Mouse (Mus musculus) testis, adult 2 months (tissue): Measurements from ENCODE around the gene Bysl. TPM values are rescaled to one million over a fixed set of nuclear protein-coding genes. Genes with fewer than 3 reads are reported as not detected.
"Not testable (repeated sequence)": the region's sequence is repeated elsewhere in the genome, so short reads cannot be mapped to it uniquely, and the experiment has no call there.

Source experiments
- H3K27ac ChIP-seq: fragments of 200-500 bp; 2 replicates; pipeline ENCODE4 v1.5.1; 2012; ENCODE audit warnings: low read depth, low read length; ENCODE audit not compliant: control insufficient read depth, insufficient read depth
- H3K27me3 ChIP-seq: fragments of 200-500 bp; 2 replicates; pipeline ENCODE4 v1.6.1; 2012; ENCODE audit warnings: mild to moderate bottlenecking, low read length, moderate library complexity; ENCODE audit not compliant: control insufficient read depth, insufficient read depth
- H3K36me3 ChIP-seq: fragments of 200-500 bp; 2 replicates; pipeline ENCODE4 v1.6.1; 2012; ENCODE audit warnings: mild to moderate bottlenecking, low read length; ENCODE audit not compliant: control insufficient read depth, insufficient read depth
- H3K4me1 ChIP-seq: fragments of 200-500 bp; 2 replicates; pipeline ENCODE4 v1.6.1; 2012; ENCODE audit warnings: low read length; ENCODE audit not compliant: control insufficient read depth, insufficient read depth
- H3K4me3 ChIP-seq: fragments of 200-500 bp; 2 replicates; pipeline ENCODE4 v1.5.1; 2012; ENCODE audit warnings: low read depth, mild to moderate bottlenecking, low read length, moderate library complexity, mixed read lengths; ENCODE audit not compliant: control insufficient read depth
- CTCF ChIP-seq: fragments of 200-500 bp; IDR thresholded peaks from 2 replicates; pipeline ENCODE4 v1.5.1; 2012; ENCODE audit warnings: low read depth, mild to moderate bottlenecking, inconsistent platforms, low read length, moderate library complexity; ENCODE audit not compliant: control insufficient read depth, insufficient read depth, insufficient replicate concordance
- POLR2A ChIP-seq: fragments of 200-500 bp; IDR thresholded peaks from 2 replicates; pipeline ENCODE4 v1.6.1; 2012; ENCODE audit warnings: low read depth, mild to moderate bottlenecking, inconsistent platforms, low read length, moderate library complexity; ENCODE audit not compliant: control insufficient read depth
- polyA plus RNA-seq: library from polyadenylated mRNA; depleted of rRNA; stranded (reverse); fragments of >200 nt; gene quantifications from 2 replicates; pipeline ENCODE4 v1.2.3, GENCODE M21; 2012; rRNA removed

Bysl gene
- 16.3 and 17.6 TPM in 2 replicates for polyA plus RNA-seq

- Histone ChIP-seq H3K27ac (peak within 1 kb of the TSS; percentile 76), H3K27me3 (no peaks in the 10 kb centered on the region), H3K36me3 (peaks cover 3% of the 10 kb centered on the region), H3K4me3 (peak within 1 kb of the TSS; percentile 98), H3K4me1 (peaks cover 5% of the 10 kb centered on the region)
- TF ChIP-seq POLR2A (peak; percentile 87), CTCF (peak; percentile 86)
Observed at GRCm38 (mm10) chr17:47610849-47611660, at the start of gene Bysl, which contains the start of the genes Med20 and Gm20517. Gene Bysl, minus strand, starts transcription at chr17:47611492. Gene Med20, plus strand, starts transcription at chr17:47611582. Gene Gm20517, plus strand, starts transcription at chr17:47611589.

- Histone ChIP-seq H3K27me3 (no peaks in the 10 kb centered on the region), H3K36me3 (no peaks in the 10 kb centered on the region; the same call in 1 of the 2 replicates), H3K27ac (no peak overlapping the region), H3K4me3 (no peak overlapping the region), H3K4me1 (no peaks in the 10 kb centered on the region)
- TF ChIP-seq POLR2A: no peak
- no peak for TF ChIP-seq CTCF
Observed at GRCm38 (mm10) chr17:47658741-47659243, 47.5 kb upstream of the Bysl start.

- H3K4me1 ChIP-seq: no peaks in the 10 kb centered on the region
- no peak overlapping the region for H3K4me3 ChIP-seq
- H3K27ac ChIP-seq: no peak overlapping the region
- H3K36me3 ChIP-seq: no peaks in the 10 kb centered on the region; the same call in 1 of the 2 replicates
- no peak for TF ChIP-seq CTCF
- H3K27me3 ChIP-seq: no peaks in the 10 kb centered on the region
Observed at GRCm38 (mm10) chr17:47657901-47658300, 46.6 kb upstream of the Bysl start.

GRCm38 (mm10) chr17:47655697-47656096, 44.4 kb upstream of the Bysl start:
- H3K27ac ChIP-seq: no peak overlapping the region
- H3K4me1 ChIP-seq: no peaks in the 10 kb centered on the region
- H3K27me3 ChIP-seq: no peaks in the 10 kb centered on the region
- H3K36me3 ChIP-seq: no peaks in the 10 kb centered on the region; the same call in 1 of the 2 replicates
- no peak for TF ChIP-seq POLR2A
- TF ChIP-seq CTCF: no peak
- H3K4me3 ChIP-seq: no peak overlapping the region

- not testable (repeated sequence) for H3K27ac ChIP-seq, H3K27me3 ChIP-seq, H3K4me1 ChIP-seq, H3K4me3 ChIP-seq, H3K36me3 ChIP-seq
Observed at GRCm38 (mm10) chr17:47654346-47654745, 43.1 kb upstream of the Bysl start.

GRCm38 (mm10) chr17:47651953-47652352, 40.7 kb upstream of the Bysl start:
- Histone ChIP-seq H3K27ac (no peak overlapping the region), H3K4me1 (no peaks in the 10 kb centered on the region), H3K4me3 (no peak overlapping the region), H3K36me3 (no peaks in the 10 kb centered on the region; the same call in 1 of the 2 replicates), H3K27me3 (no peaks in the 10 kb centered on the region)
- no peak for TF ChIP-seq POLR2A
- TF ChIP-seq CTCF: no peak

GRCm38 (mm10) chr17:47648966-47649365, 37.7 kb upstream of the Bysl start:
- Histone ChIP-seq H3K4me1 (no peaks in the 10 kb centered on the region), H3K36me3 (no peaks in the 10 kb centered on the region), H3K27ac (no peak overlapping the region), H3K27me3 (no peaks in the 10 kb centered on the region), H3K4me3 (no peak overlapping the region)
- no peak for TF ChIP-seq CTCF
- TF ChIP-seq POLR2A: no peak
